Mouse (Mus musculus) intestine, embryonic 14.5 days (tissue): Measurements from ENCODE around the gene Spdef. TPM values are rescaled to one million over a fixed set of nuclear protein-coding genes. Genes with fewer than 3 reads are reported as not detected.

ENCODE experiments used
- ATAC-seq: fragments of 200-750 bp; cut with Nextera tagmentation; replicated peaks from 2 replicates; pipeline ENCODE4 v1.8.0; 2017; ENCODE audit warnings: low read depth, moderate number of reproducible peaks, moderate TSS enrichment, moderate library complexity; ENCODE audit not compliant: low FRiP score, low TSS enrichment
- DNase-seq: peaks from one replicate; pipeline ENCODE4 v3.0.0-alpha.2; 2018; ENCODE audit warnings: low spot score
- H3K27ac ChIP-seq: fragments of 300-500 bp; sonication (generic); 2 replicates; pipeline ENCODE4 v1.5.1; 2014; ENCODE audit warnings: low read depth, mild to moderate bottlenecking, control low read depth
- H3K27me3 ChIP-seq: fragments of 300-500 bp; sonication (generic); replicated peaks from 2 replicates; pipeline ENCODE4 v1.6.1; 2014; ENCODE audit warnings: low read length, control low read depth; ENCODE audit not compliant: control insufficient read depth, insufficient read depth
- H3K36me3 ChIP-seq: fragments of 300-500 bp; sonication (generic); 2 replicates; pipeline ENCODE4 v1.6.1; 2014; ENCODE audit warnings: low read length, control low read depth; ENCODE audit not compliant: control insufficient read depth, insufficient read depth
- H3K4me1 ChIP-seq: fragments of 300-500 bp; sonication (generic); replicated peaks from 2 replicates; pipeline ENCODE4 v1.6.1; 2014; ENCODE audit warnings: low read length, control low read depth, mixed read lengths; ENCODE audit not compliant: control insufficient read depth, insufficient read depth
- H3K4me2 ChIP-seq: fragments of 300-500 bp; sonication (generic); 2 replicates; pipeline ENCODE4 v1.6.1; 2014; ENCODE audit warnings: low read length
- H3K4me3 ChIP-seq: fragments of 300-500 bp; sonication (generic); 2 replicates; pipeline ENCODE4 v1.5.1; 2014; ENCODE audit warnings: low read depth, low read length, control low read depth, mixed read lengths
- H3K9ac ChIP-seq: fragments of 300-500 bp; sonication (generic); 2 replicates; pipeline ENCODE4 v1.6.1; 2014; ENCODE audit warnings: mild to moderate bottlenecking, low read length
- H3K9me3 ChIP-seq: fragments of 300-500 bp; sonication (generic); 2 replicates; pipeline ENCODE4 v1.6.1; 2016; ENCODE audit warnings: low read length, control low read depth; ENCODE audit not compliant: control insufficient read depth
- WGBS: fragments of 180-500 bp; shearing (Covaris S2); extraction: QIAGEN DNeasy Blood & Tissue Kit; methylation state at CpG from one replicate; pipeline ENCODE4 v1.1.7; 2014; 5-methylcytosine and 5-hydroxymethylcytosine counted together
- polyA plus RNA-seq: library from polyadenylated mRNA; unstranded; fragments of >200 nt; fragmentation: Nextera tagmentation; extraction: Ambion mirVana; gene quantifications from 2 replicates; pipeline ENCODE4 v1.2.1, GENCODE M21; 2014

Gene Spdef
- polyA plus RNA-seq, 1 experiment from 2014 or later = 12.0 TPM

DNA sequence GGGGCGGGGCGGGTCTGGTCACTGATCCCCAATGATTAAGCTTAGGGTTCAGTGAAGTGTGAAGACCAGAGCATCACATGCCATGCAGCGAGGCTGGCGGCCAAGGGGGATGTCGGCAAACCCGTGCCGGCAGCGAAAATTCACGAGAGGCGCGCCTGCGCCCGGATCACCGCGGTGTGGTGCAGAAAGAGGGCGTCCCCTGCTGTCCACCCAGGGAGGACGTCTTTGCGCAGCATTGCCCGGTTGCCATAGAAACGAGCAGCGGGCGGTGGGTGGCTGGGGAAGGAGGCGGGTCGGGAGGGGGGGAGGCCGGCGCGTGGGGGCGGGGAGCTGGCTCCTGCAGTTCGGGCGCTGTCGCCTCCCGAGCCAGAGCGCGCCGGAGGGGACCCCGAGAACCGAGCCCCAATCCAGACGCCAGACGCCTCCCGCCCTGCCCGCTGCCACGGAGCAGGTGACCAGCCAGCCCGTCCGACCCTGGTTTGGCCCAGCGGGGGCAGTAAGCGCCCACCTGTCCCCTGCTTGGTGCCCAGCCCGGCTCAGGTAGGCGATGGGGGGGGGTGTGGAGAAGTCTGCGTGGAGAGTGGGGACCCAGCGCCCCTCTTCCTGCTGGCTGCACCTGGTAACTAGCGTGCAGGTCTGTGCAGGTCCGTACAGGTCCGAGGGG lies 43.7 kb downstream of the Spdef start:
- Histone ChIP-seq H3K36me3 (no peaks in the 10 kb centered on the region), H3K4me2 (peak overlapping the region; percentile 88), H3K4me1 (peaks cover 6% of the 10 kb centered on the region; the same call in 1 of the 2 replicates), H3K27me3 (peaks cover 27% of the 10 kb centered on the region), H3K9ac (no peak overlapping the region), H3K9me3 (no peaks in the 10 kb centered on the region), H3K27ac (no peak overlapping the region), H3K4me3 (peak overlapping the region; percentile 36)
- peak; percentile 59 for ATAC-seq
- peak; percentile 78 for DNase-seq
- WGBS = 1% methylated on average over 40 of the region's 53 CpGs

DNA sequence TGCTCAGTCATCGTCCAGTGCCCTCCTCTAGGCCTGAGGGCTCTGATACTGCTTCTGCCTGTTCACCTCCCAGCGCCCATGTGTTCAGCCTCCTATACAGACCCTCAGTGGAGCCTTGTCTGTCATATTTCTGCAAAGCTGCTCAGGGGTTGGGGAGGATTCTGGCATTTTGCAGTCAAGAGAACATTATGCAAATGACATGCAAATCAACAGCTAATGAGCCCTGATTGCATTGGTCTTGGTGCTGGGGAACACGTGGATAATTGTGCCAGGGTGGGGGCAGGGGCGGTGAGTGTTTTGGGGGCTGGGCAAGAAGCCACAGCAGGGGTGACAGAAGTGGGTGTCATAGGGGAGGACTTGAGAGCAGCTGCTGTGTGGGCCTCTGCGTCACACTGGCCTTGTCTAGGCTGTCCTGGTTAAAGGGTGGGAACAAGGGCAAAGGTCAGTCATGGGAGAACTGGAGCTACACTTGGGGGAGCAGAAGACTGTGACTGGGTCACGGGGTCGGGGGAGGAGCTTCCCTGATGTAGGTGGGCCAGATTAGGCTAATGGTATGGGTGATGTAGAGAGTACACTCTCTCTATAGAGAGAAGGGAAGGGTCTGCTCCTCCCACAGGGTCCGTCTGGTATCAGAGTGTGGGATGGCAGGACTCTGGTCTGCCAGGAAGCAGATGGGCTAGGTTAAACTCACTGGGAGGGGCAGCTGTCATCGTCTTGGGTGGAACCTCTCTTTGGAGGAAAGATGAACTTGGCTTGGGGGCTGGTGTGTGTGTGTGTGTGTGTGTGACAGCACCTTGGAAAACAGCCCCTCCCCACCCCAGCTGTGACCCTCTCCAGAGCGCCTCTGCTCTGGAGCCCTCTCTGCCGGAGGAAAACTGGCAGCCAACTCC lies 49.6 kb downstream of the Spdef start:
- ATAC-seq = 0 out of 2 replicates have a peak, but pooled peaks have one; percentile 36
- H3K36me3 ChIP-seq = no peaks in the 10 kb centered on the region
- no peak overlapping the region for H3K27ac ChIP-seq
- WGBS = 40% methylated on average over 11 of the region's 11 CpGs
- no peak overlapping the region for H3K4me3 ChIP-seq
- no peak for DNase-seq
- no peak overlapping the region for H3K4me2 ChIP-seq
- no peak overlapping the region for H3K9ac ChIP-seq
- no peaks in the 10 kb centered on the region for H3K4me1 ChIP-seq
- no peaks in the 10 kb centered on the region for H3K9me3 ChIP-seq
- H3K27me3 ChIP-seq = 0 out of 2 replicates have a peak, but pooled peaks cover 4% of the 10 kb centered on the region

DNA sequence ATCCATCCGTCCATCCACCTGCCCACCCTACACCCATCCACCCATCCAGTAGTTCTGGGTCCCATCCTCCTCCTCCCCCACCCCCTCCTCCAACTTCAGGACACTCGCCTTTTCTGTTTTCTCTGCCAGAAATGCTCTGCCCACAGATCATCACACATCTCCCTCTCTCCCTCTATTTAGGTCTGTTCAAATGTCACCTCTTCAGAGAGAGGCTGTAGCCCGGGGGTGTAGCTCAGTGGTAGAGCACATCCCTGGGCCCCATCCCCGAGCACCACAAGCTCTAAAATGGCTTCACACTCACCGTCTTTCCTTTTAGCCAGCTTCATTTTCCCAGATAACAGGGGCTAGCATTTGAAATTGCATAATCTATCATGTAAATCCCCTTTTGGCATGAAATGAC lies 51.0 kb downstream of the Spdef start:
- no peaks in the 10 kb centered on the region for H3K9me3 ChIP-seq
- H3K4me2 ChIP-seq = no peak overlapping the region
- 81% methylated on average over 5 of the region's 5 CpGs for WGBS
- DNase-seq (no peak), ATAC-seq (no peak)
- H3K27me3 ChIP-seq = no peaks in the 10 kb centered on the region
- H3K36me3 ChIP-seq = no peaks in the 10 kb centered on the region
- no peaks in the 10 kb centered on the region for H3K4me1 ChIP-seq
- no peak overlapping the region for H3K4me3 ChIP-seq
- H3K9ac ChIP-seq = no peak overlapping the region
- no peak overlapping the region for H3K27ac ChIP-seq

DNA sequence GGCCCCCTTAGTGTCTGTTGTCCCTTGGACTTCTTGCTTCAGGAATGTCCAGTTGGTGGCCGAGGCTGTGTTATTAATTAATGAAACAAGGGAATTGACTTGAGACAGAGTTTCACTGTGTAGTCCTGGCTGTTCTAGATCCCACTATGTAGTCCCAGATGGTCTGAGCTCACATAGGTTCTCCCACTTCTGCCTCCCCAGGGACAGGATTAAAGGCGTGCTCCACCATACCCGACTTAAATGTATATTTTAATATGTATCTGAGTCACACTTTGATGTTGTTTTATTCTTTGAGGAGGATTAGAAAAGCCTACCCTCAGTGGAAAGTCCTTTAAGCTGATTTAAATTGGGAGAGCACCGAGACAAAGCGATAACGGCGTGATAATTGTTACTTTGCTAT lies 52.5 kb downstream of the Spdef start:
- H3K9me3 ChIP-seq = no peaks in the 10 kb centered on the region
- DNase-seq (no peak), ATAC-seq (no peak)
- WGBS = 73% methylated on average over 7 of the region's 7 CpGs
- H3K4me1 ChIP-seq = no peaks in the 10 kb centered on the region
- no peak overlapping the region for H3K4me2 ChIP-seq
- no peaks in the 10 kb centered on the region for H3K27me3 ChIP-seq
- H3K36me3 ChIP-seq = no peaks in the 10 kb centered on the region
- no peak overlapping the region for H3K9ac ChIP-seq
- no peak overlapping the region for H3K27ac ChIP-seq
- H3K4me3 ChIP-seq = no peak overlapping the region

DNA sequence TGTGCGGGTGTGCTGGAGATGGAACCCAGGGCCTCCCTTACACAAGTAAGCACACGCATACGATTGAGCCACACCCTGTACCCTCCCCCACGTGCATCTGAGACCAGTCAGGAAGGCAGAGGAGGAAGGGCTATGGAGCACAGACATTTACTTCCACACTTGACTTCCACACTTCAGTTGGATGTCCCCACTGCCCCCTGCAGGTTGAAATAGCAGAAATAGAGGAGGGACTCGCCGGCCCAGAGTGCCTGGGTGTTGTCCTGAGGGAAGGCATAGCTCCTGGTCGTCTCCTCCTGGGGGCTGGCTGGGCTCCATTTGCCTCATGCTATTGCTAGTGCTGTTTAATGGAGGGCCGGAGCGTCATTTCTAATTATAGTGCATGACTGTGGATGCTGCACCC lies 53.3 kb downstream of the Spdef start:
- no peak overlapping the region for H3K4me3 ChIP-seq
- H3K36me3 ChIP-seq = no peaks in the 10 kb centered on the region
- H3K27ac ChIP-seq = no peak overlapping the region
- no peaks in the 10 kb centered on the region for H3K4me1 ChIP-seq
- no peaks in the 10 kb centered on the region for H3K27me3 ChIP-seq
- ATAC-seq = no peak
- 58% methylated on average over 9 of the region's 9 CpGs for WGBS
- no peaks in the 10 kb centered on the region for H3K9me3 ChIP-seq
- H3K4me2 ChIP-seq = no peak overlapping the region
- DNase-seq = no peak
- no peak overlapping the region for H3K9ac ChIP-seq

DNA sequence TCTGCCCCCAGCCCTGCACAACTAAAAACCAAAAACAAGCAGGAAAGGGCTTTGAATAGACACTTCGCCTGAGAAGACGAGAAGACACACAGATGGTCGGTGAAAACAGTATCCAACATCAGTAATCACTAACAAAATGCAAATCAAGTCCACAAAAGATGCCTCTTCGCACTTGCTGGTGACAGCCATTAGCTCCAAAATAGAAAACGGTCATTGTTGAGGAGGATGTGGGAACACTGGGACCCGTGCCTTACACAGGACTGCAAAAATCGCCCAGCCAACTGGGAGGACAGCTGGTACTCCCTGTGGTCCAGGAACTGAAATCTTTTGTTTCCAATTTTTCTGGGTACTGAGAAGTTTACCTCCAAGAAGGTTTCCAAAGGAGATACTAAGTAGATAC lies 54.8 kb downstream of the Spdef start:
- ATAC-seq (no peak), DNase-seq (no peak)
- Histone ChIP-seq H3K36me3 (no peaks in the 10 kb centered on the region), H3K9ac (no peak overlapping the region), H3K27me3 (no peaks in the 10 kb centered on the region), H3K4me1 (no peaks in the 10 kb centered on the region), H3K4me2 (no peak overlapping the region), H3K9me3 (no peaks in the 10 kb centered on the region), H3K4me3 (no peak overlapping the region), H3K27ac (no peak overlapping the region)
- WGBS = 86% methylated on average over 7 of the region's 7 CpGs

DNA sequence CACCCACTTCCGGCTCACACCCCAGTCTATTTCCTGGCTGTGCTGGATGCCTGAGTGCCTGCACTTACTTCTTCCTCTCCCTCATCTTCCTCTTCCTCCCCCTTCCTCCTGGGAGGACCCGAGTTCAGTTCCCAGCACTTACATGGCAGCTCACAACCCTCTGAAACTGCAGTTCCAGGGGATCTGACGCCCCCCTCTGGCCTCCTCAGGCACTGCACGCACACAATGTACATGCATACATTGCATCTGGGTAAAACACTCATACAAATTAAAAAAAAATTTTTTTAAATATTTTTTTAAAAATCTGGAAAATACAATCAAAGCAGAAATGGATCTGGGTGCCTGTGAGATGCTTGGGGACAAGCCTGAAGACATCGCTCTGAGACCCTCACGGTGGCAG lies 57.0 kb downstream of the Spdef start:
- Histone ChIP-seq H3K4me3 (no peak overlapping the region), H3K4me1 (no peaks in the 10 kb centered on the region), H3K36me3 (no peaks in the 10 kb centered on the region), H3K9me3 (no peaks in the 10 kb centered on the region), H3K27me3 (no peaks in the 10 kb centered on the region), H3K9ac (no peak overlapping the region), H3K4me2 (no peak overlapping the region), H3K27ac (no peak overlapping the region)
- DNase-seq = no peak
- WGBS = 78% methylated on average over 6 of the region's 6 CpGs
- ATAC-seq = no peak
